Mouse (Mus musculus) cerebellum, adult 2 months (tissue): Measurements from ENCODE around the gene Sh2d1b2. TPM values are rescaled to one million over a fixed set of nuclear protein-coding genes. Genes with fewer than 3 reads are reported as not detected.
A peak's percentile ranks its signal among the peaks of the same experiment; 100 is the strongest.
"Not testable (repeated sequence)": the region's sequence is repeated elsewhere in the genome, so short reads cannot be mapped to it uniquely, and the experiment has no call there.

Experiments used
- DNase-seq, 2 experiments: peaks; one replicate each; pipeline ENCODE4 v3.0.0; 2021
- H3K27ac ChIP-seq: fragments of 200-500 bp; 2 replicates; pipeline ENCODE4 v1.5.1; 2012; ENCODE audit warnings: low read length, control low read depth, inconsistent platforms; ENCODE audit not compliant: insufficient read depth
- H3K27me3 ChIP-seq: fragments of 200-500 bp; 2 replicates; pipeline ENCODE4 v1.6.1; 2012; ENCODE audit warnings: inconsistent platforms, mild to moderate bottlenecking, low read length, moderate library complexity; ENCODE audit not compliant: control insufficient read depth, insufficient read depth
- H3K4me1 ChIP-seq: fragments of 200-500 bp; 2 replicates; pipeline ENCODE4 v1.6.1; 2011; ENCODE audit warnings: low read length; ENCODE audit not compliant: control insufficient read depth, insufficient read depth
- H3K4me3 ChIP-seq: fragments of 200-500 bp; replicated peaks from 2 replicates; pipeline ENCODE3; 2011; ENCODE audit warnings: mild to moderate bottlenecking, low read depth, low read length, control low read depth; ENCODE audit not compliant: insufficient read depth
- CTCF ChIP-seq: fragments of 200-500 bp; IDR thresholded peaks from 2 replicates; pipeline ENCODE4 v1.5.1; 2011; ENCODE audit warnings: low read depth, mild to moderate bottlenecking, control low read depth, low read length, moderate library complexity, borderline replicate concordance; ENCODE audit not compliant: insufficient read depth
- POLR2A ChIP-seq: fragments of 200-500 bp; IDR thresholded peaks from 2 replicates; pipeline ENCODE4 v1.6.1; 2011; ENCODE audit warnings: low read length, control low read depth, borderline replicate concordance; ENCODE audit not compliant: insufficient read depth
- WGBS: fragments of 180-500 bp; shearing (Covaris S2); methylation state at CpG from one replicate; pipeline ENCODE4 v1.1.7; 2018; 5-methylcytosine and 5-hydroxymethylcytosine counted together
- polyA plus RNA-seq: library from polyadenylated mRNA; depleted of rRNA; stranded (reverse); fragments of >200 nt; gene quantifications from 2 replicates; pipeline ENCODE4 v1.2.3, GENCODE M21; 2012; rRNA removed

The Sh2d1b2 gene
- polyA plus RNA-seq: not detected in 2 replicates

- 64% methylated on average over 6 of the region's 6 CpGs for WGBS
- H3K4me1 ChIP-seq, H3K27me3 ChIP-seq, DNase-seq, H3K4me3 ChIP-seq, H3K27ac ChIP-seq: not testable (repeated sequence)
These were observed at the start of gene Sh2d1b2 for GRCm38 (mm10) chr1:170232688-170233087. TSS of gene Sh2d1b2 (plus strand) at chr1:170232749.

- WGBS: 90% methylated on average over 3 of the region's 3 CpGs
- Histone ChIP-seq H3K27me3 (no peaks in the 10 kb centered on the region), H3K27ac (no peak overlapping the region), H3K4me1 (no peaks in the 10 kb centered on the region), H3K4me3 (no peak overlapping the region)
- no peak for DNase-seq
- TF ChIP-seq CTCF (no peak), POLR2A (no peak)
These were observed 47.4 kb upstream of the Sh2d1b2 start for GRCm38 (mm10) chr1:170185137-170185536.

GRCm38 (mm10) chr1:170186531-170186930 lies 46.0 kb upstream of the Sh2d1b2 start:
- no peak overlapping the region for H3K4me3 ChIP-seq
- H3K27ac ChIP-seq: no peak overlapping the region
- WGBS: 78% methylated on average over 5 of the region's 5 CpGs
- no peaks in the 10 kb centered on the region for H3K27me3 ChIP-seq
- no peak for TF ChIP-seq CTCF
- DNase-seq: no peak
- no peaks in the 10 kb centered on the region for H3K4me1 ChIP-seq

GRCm38 (mm10) chr1:170188601-170189000 lies 43.9 kb upstream of the Sh2d1b2 start:
- Histone ChIP-seq H3K4me3 (no peak overlapping the region), H3K27me3 (no peaks in the 10 kb centered on the region), H3K27ac (no peak overlapping the region), H3K4me1 (no peaks in the 10 kb centered on the region)
- WGBS: 42% methylated on average over 11 of the region's 11 CpGs
- DNase-seq: peak; percentile 29 to 47
- TF ChIP-seq POLR2A: no peak
- no peak for TF ChIP-seq CTCF

- 88% methylated on average over 4 of the region's 4 CpGs for WGBS
- Histone ChIP-seq H3K27me3 (no peaks in the 10 kb centered on the region), H3K4me3 (no peak overlapping the region), H3K27ac (no peak overlapping the region), H3K4me1 (no peaks in the 10 kb centered on the region)
- TF ChIP-seq POLR2A: no peak
- TF ChIP-seq CTCF: no peak
- DNase-seq: no peak
These were observed 42.3 kb upstream of the Sh2d1b2 start for GRCm38 (mm10) chr1:170190225-170190624.

- TF ChIP-seq POLR2A (no peak), CTCF (no peak)
- no peak for DNase-seq
- H3K4me1 ChIP-seq: no peaks in the 10 kb centered on the region
- H3K4me3 ChIP-seq: no peak overlapping the region
- WGBS: 97% methylated on average over 1 of the region's 1 CpGs
- no peaks in the 10 kb centered on the region for H3K27me3 ChIP-seq
- no peak overlapping the region for H3K27ac ChIP-seq
These were observed 40.6 kb upstream of the Sh2d1b2 start for GRCm38 (mm10) chr1:170191925-170192324.

GRCm38 (mm10) chr1:170196211-170196610 lies 36.3 kb upstream of the Sh2d1b2 start:
- H3K27ac ChIP-seq: no peak overlapping the region
- no peak for TF ChIP-seq CTCF
- no peak for TF ChIP-seq POLR2A
- no peaks in the 10 kb centered on the region for H3K4me1 ChIP-seq
- no peak for DNase-seq
- no peak overlapping the region for H3K4me3 ChIP-seq
- H3K27me3 ChIP-seq: no peaks in the 10 kb centered on the region
- WGBS: 53% methylated on average over 8 of the region's 8 CpGs

GRCm38 (mm10) chr1:170200379-170200778 lies 32.2 kb upstream of the Sh2d1b2 start:
- Histone ChIP-seq H3K4me1 (no peaks in the 10 kb centered on the region), H3K4me3 (no peak overlapping the region), H3K27me3 (no peaks in the 10 kb centered on the region), H3K27ac (no peak overlapping the region)
- TF ChIP-seq CTCF: peak; percentile 28; the same call in 1 of the 2 replicates
- TF ChIP-seq POLR2A: no peak
- no peak for DNase-seq
- 76% methylated on average over 3 of the region's 3 CpGs for WGBS

- DNase-seq: no peak
- no peak for TF ChIP-seq CTCF
- TF ChIP-seq POLR2A: no peak
These were observed 26.2 kb upstream of the Sh2d1b2 start for GRCm38 (mm10) chr1:170206395-170206794.

More at GRCm38 (mm10) chr1:170206395-170206794, 26.2 kb upstream of the Sh2d1b2 start:
- H3K4me1 ChIP-seq: no peaks in the 10 kb centered on the region
- 92% methylated on average over 6 of the region's 6 CpGs for WGBS
- no peak overlapping the region for H3K4me3 ChIP-seq
- no peak overlapping the region for H3K27ac ChIP-seq
- no peaks in the 10 kb centered on the region for H3K27me3 ChIP-seq
